Mouse (Mus musculus) brain, embryonic 14.5 days (tissue): ENCODE measurements around the gene Olfr1272. TPM values are rescaled to one million over a fixed set of nuclear protein-coding genes. Genes with fewer than 3 reads are reported as not detected.
"Not testable (repeated sequence)": the region's sequence is repeated elsewhere in the genome, so short reads cannot be mapped to it uniquely, and the experiment has no call there.

Source experiments
- DNase-seq: peaks from one replicate; pipeline ENCODE4 v3.0.0-alpha.2; 2011; ENCODE audit warnings: low read depth
- CTCF ChIP-seq: fragments of 200-500 bp; IDR thresholded peaks from 2 replicates; pipeline ENCODE4 v1.5.1; 2012; ENCODE audit warnings: inconsistent platforms, mild to moderate bottlenecking, moderate library complexity, borderline replicate concordance; ENCODE audit not compliant: insufficient read depth, insufficient read length; ENCODE audit errors: extremely low read depth
- POLR2A ChIP-seq: fragments of 200-500 bp; IDR thresholded peaks from 2 replicates; pipeline ENCODE4 v1.6.1; 2012; ENCODE audit warnings: mild to moderate bottlenecking, inconsistent platforms, borderline replicate concordance; ENCODE audit not compliant: poor library complexity, insufficient read depth, insufficient read length, severe bottlenecking; ENCODE audit errors: extremely low read depth
- polyA plus RNA-seq: library from polyadenylated mRNA; depleted of rRNA; stranded (reverse); fragments of >200 nt; gene quantifications from 2 replicates; pipeline ENCODE4 v1.2.3, GENCODE M21; 2012; rRNA removed

Gene Olfr1272
- polyA plus RNA-seq: not detected in 2 replicates

- TF ChIP-seq POLR2A: no peak
- no peak for TF ChIP-seq CTCF
These were observed at the start of gene Olfr1272 for GRCm38 (mm10) chr2:90292741-90293140. Gene Olfr1272 (minus strand): TSS chr2:90292841.

GRCm38 (mm10) chr2:90321900-90322299, 29.3 kb upstream of the Olfr1272 start, which contains the start of gene Gm13769:
Gene Gm13769 (plus strand): TSS chr2:90322200.
- not testable (repeated sequence) for DNase-seq

More at GRCm38 (mm10) chr2:90292741-90293140, at the start of gene Olfr1272:
- no peak for DNase-seq

DNA sequence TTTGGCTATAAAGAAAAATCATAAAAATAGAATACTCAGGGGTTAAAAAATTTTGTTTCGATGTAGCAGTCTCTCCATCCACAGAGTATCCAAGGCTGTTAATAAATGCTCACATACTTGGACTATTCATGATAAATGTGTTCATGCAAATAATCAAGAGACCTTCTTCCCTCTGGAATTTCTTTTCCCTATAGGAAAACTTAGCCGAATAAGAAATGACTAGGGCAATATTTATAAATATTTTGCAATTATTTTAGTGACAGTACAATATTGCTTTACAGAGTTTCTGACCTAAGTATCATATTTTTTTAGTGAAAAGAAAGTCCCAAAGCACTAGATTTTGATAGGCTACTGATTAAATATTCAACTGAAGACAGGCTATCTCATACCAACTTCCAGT, 21.7 kb downstream of the Olfr1272 start, which contains the start of gene Olfr1271:
Gene Olfr1271, minus strand, starts transcription at position 101 of the 400 bp plus-strand sequence.
- DNase-seq: no peak
- TF ChIP-seq POLR2A: no peak
- no peak for TF ChIP-seq CTCF

- DNase-seq: no peak
- TF ChIP-seq POLR2A: no peak
These were observed 35.1 kb downstream of the Olfr1272 start, which contains the start of gene Olfr142 for GRCm38 (mm10) chr2:90257492-90257891. Gene Olfr142 (minus strand): TSS chr2:90257592.

Other genes with a start within 250 kb of the Olfr1272 start
- not detected in 2 replicates for gene Olfr140, start 229.2 kb downstream of the Olfr1272 start, polyA plus RNA-seq
- not detected in 2 replicates for gene Olfr1269, start 171.4 kb downstream of the Olfr1272 start, polyA plus RNA-seq
- not detected in 2 replicates for gene Olfr32, start 150.5 kb downstream of the Olfr1272 start, polyA plus RNA-seq
- gene Olfr1270, start 139.8 kb downstream of the Olfr1272 start, polyA plus RNA-seq: not detected in 2 replicates
- not detected in 2 replicates for gene Olfr1506, start 68.3 kb downstream of the Olfr1272 start, polyA plus RNA-seq
- not detected in 2 replicates for gene Olfr142, start 35.2 kb downstream of the Olfr1272 start, polyA plus RNA-seq
- not detected in 2 replicates for gene Olfr1271, start 21.8 kb downstream of the Olfr1272 start, polyA plus RNA-seq
- 0.03 TPM in 1 of 2 replicates, not detected in the other for gene Gm13769, start 29.4 kb upstream of the Olfr1272 start, polyA plus RNA-seq
- not detected in 2 replicates for gene Olfr1274-ps, start 105.8 kb upstream of the Olfr1272 start, polyA plus RNA-seq